Mouse (Mus musculus) ES-Bruce4 (cell line): Measurements from ENCODE around the gene Nme4. TPM values are rescaled to one million over a fixed set of nuclear protein-coding genes. Genes with fewer than 3 reads are reported as not detected.

Experiments
- H3K27ac ChIP-seq: 2 replicates; pipeline ENCODE4 v1.5.1; 2012; ENCODE audit warnings: low read length, inconsistent platforms; ENCODE audit not compliant: insufficient read depth
- H3K27me3 ChIP-seq: 2 replicates; pipeline ENCODE4 v1.6.1; 2012; ENCODE audit warnings: mild to moderate bottlenecking, low read length, inconsistent platforms; ENCODE audit not compliant: control insufficient read depth, poor library complexity, insufficient read depth, severe bottlenecking
- H3K36me3 ChIP-seq: 2 replicates; pipeline ENCODE4 v1.6.1; 2012; ENCODE audit warnings: inconsistent platforms, mild to moderate bottlenecking, low read length, moderate library complexity; ENCODE audit not compliant: control insufficient read depth, poor library complexity, insufficient read depth, severe bottlenecking
- H3K4me1 ChIP-seq: one replicate; pipeline ENCODE4 v1.8.1; 2011; ENCODE audit warnings: low read length; ENCODE audit not compliant: control insufficient read depth, insufficient read depth
- H3K4me3 ChIP-seq: 2 replicates; pipeline ENCODE4 v1.5.1; 2011; ENCODE audit warnings: low read depth, mild to moderate bottlenecking, low read length
- H3K9ac ChIP-seq: 2 replicates; pipeline ENCODE4 v1.6.1; 2012; ENCODE audit warnings: low read depth, mild to moderate bottlenecking, inconsistent platforms; ENCODE audit not compliant: poor library complexity, severe bottlenecking
- H3K9me3 ChIP-seq: replicated peaks from 2 replicates; pipeline ENCODE4 v1.6.1; 2012; ENCODE audit warnings: mild to moderate bottlenecking, low read length, inconsistent platforms; ENCODE audit not compliant: control insufficient read depth, poor library complexity, insufficient read depth, severe bottlenecking
- CTCF ChIP-seq: IDR thresholded peaks from one replicate; pipeline ENCODE4 v1.8.1; 2011; ENCODE audit warnings: low read depth, low read length
- EP300 ChIP-seq: IDR thresholded peaks from 2 replicates; pipeline ENCODE4 v1.6.1; 2011; ENCODE audit warnings: low read depth, low read length; ENCODE audit not compliant: insufficient read depth
- POLR2A ChIP-seq: IDR thresholded peaks from one replicate; pipeline ENCODE4 v1.8.1; 2011; ENCODE audit warnings: low read length; ENCODE audit not compliant: insufficient read depth
- polyA plus RNA-seq: library from polyadenylated mRNA; stranded (reverse); fragments of >200 nt; gene quantifications from 2 replicates; pipeline ENCODE4 v1.2.4, GENCODE M21; 2011; ENCODE audit warnings: low read depth; ENCODE audit not compliant: missing spikeins, insufficient read depth, insufficient read length

Nme4 gene
- polyA plus RNA-seq, 1 experiment = 110 TPM

- Histone ChIP-seq H3K9me3 (no peaks in the 10 kb centered on the region), H3K27ac (no peak overlapping the region), H3K9ac (no peak overlapping the region), H3K27me3 (no peaks in the 10 kb centered on the region), H3K4me3 (no peak overlapping the region), H3K36me3 (no peaks in the 10 kb centered on the region), H3K4me1 (no peaks in the 10 kb centered on the region)
- TF ChIP-seq POLR2A (no peak), CTCF (no peak), EP300 (no peak)
Observed at GRCm38 (mm10) chr17:26075246-26075645, 20.2 kb downstream of the Nme4 start.

GRCm38 (mm10) chr17:26070136-26070535, 25.3 kb downstream of the Nme4 start:
- no peak for TF ChIP-seq POLR2A
- TF ChIP-seq CTCF = no peak
- TF ChIP-seq EP300 = no peak
- Histone ChIP-seq H3K9me3 (no peaks in the 10 kb centered on the region), H3K27ac (no peak overlapping the region), H3K4me1 (no peaks in the 10 kb centered on the region), H3K27me3 (no peaks in the 10 kb centered on the region), H3K36me3 (peaks cover 1% of the 10 kb centered on the region; the same call in 1 of the 2 replicates), H3K4me3 (peak overlapping the region; percentile 73), H3K9ac (peak overlapping the region; percentile 65)

- Histone ChIP-seq H3K27ac (no peak within 1 kb of the TSS), H3K4me1 (no peaks in the 10 kb centered on the region)
Observed at GRCm38 (mm10) chr17:26068831-26069739, 26.3 kb downstream of the Nme4 start, which contains the start of gene Rab11fip3. Gene Rab11fip3 (minus strand): TSS chr17:26069555.

GRCm38 (mm10) chr17:26068024-26068830, 27.2 kb downstream of the Nme4 start:
- no peak overlapping the region for H3K27ac ChIP-seq
- peak overlapping the region; percentile 65 for H3K9ac ChIP-seq
- no peaks in the 10 kb centered on the region for H3K4me1 ChIP-seq
- no peaks in the 10 kb centered on the region for H3K27me3 ChIP-seq
- no peaks in the 10 kb centered on the region for H3K9me3 ChIP-seq
- peak overlapping the region; percentile 73 for H3K4me3 ChIP-seq
- TF ChIP-seq EP300 = no peak
- TF ChIP-seq POLR2A = no peak
- TF ChIP-seq CTCF = no peak
- H3K36me3 ChIP-seq = peaks cover 4% of the 10 kb centered on the region; the same call in 1 of the 2 replicates

More at GRCm38 (mm10) chr17:26068831-26069739, 26.3 kb downstream of the Nme4 start, which contains the start of gene Rab11fip3:
- H3K27me3 ChIP-seq = no peaks in the 10 kb centered on the region
- H3K4me3 ChIP-seq = peak within 1 kb of the TSS; percentile 73
- peaks cover 4% of the 10 kb centered on the region; the same call in 1 of the 2 replicates for H3K36me3 ChIP-seq
- TF ChIP-seq EP300 (no peak), POLR2A (peak; percentile 97)
- no peaks in the 10 kb centered on the region for H3K9me3 ChIP-seq
- peak within 1 kb of the TSS; percentile 65 for H3K9ac ChIP-seq

GRCm38 (mm10) chr17:26066488-26067020, 28.8 kb downstream of the Nme4 start:
- no peaks in the 10 kb centered on the region for H3K9me3 ChIP-seq
- no peak overlapping the region for H3K4me3 ChIP-seq
- H3K4me1 ChIP-seq = no peaks in the 10 kb centered on the region
- no peaks in the 10 kb centered on the region for H3K27me3 ChIP-seq
- no peak overlapping the region for H3K27ac ChIP-seq
- H3K9ac ChIP-seq = no peak overlapping the region
- no peak for TF ChIP-seq POLR2A
- no peak for TF ChIP-seq CTCF
- no peak for TF ChIP-seq EP300
- H3K36me3 ChIP-seq = peaks cover 4% of the 10 kb centered on the region; the same call in 1 of the 2 replicates
